9 mouse cellular contexts compared by ENCODE assay signal in the genomic region with DNA sequence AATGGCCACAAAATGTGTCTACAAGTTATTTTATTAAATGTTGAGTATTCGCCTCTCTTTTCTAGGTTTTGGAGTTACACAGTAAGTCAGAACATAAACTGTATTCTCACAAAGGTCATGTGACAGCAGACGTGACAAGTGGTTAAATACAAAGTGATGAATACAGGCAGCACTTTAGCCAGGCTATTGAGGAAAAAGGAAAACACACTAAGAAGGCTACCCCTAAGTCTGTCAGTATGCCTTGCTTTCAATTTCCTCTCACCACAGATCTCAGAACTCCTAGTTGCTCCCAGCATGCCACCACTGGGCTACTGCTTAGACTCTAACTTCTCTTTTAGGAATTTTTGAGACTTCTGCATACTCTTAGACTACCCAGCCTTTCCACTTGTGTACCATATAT.
"Had no signal": no experiment of that assay in that cellular context is flagged by ENCODE, and none has a peak within 500 bp of the region (broad histone marks: within the 10 kb centered on the region; RNA-seq: fewer than 3 reads in every experiment).

No protein-coding gene starts in this region.

- H3K36me3 ChIP-seq: kidney, embryonic 15.5 days; limb, embryonic 13.5 days; neural tube, embryonic 13.5 days had no signal

- H3K27me3 ChIP-seq: kidney, embryonic 15.5 days; limb, embryonic 13.5 days; neural tube, embryonic 13.5 days had no signal

- H3K4me3 ChIP-seq: kidney, embryonic 15.5 days; limb, embryonic 13.5 days; neural tube, embryonic 13.5 days had no signal

- DNase-seq: kidney, adult 2 months; kidney, postnatal 14 days; left cerebral cortex, postnatal 4 days; lung, adult 18-20 months; thymus, postnatal 4 days had no signal

- H3K4me2 ChIP-seq: kidney, embryonic 15.5 days; limb, embryonic 13.5 days; neural tube, embryonic 13.5 days had no signal

- H3K9me3 ChIP-seq: kidney, embryonic 15.5 days; limb, embryonic 13.5 days; neural tube, embryonic 13.5 days had no signal

- H3K9ac ChIP-seq: kidney, embryonic 15.5 days; limb, embryonic 13.5 days; liver, embryonic 14.5 days; neural tube, embryonic 13.5 days had no signal

- H3K4me1 ChIP-seq: kidney, embryonic 15.5 days; limb, embryonic 13.5 days had no signal

- H3K27ac ChIP-seq: kidney, embryonic 15.5 days; limb, embryonic 13.5 days; liver, embryonic 14.5 days; neural tube, embryonic 13.5 days had no signal
